Mouse (Mus musculus) myocyte (in vitro differentiated cells): ENCODE data around the gene Phactr2.

ENCODE experiments used
- CEBPB ChIP-seq: IDR thresholded peaks from 2 replicates; pipeline ENCODE4 v1.6.1; 2011; ENCODE audit warnings: mild to moderate bottlenecking, moderate library complexity; ENCODE audit not compliant: poor library complexity, insufficient read depth, severe bottlenecking
- E2F4 ChIP-seq: IDR thresholded peaks from one replicate; pipeline ENCODE4 v1.6.1; 2011; ENCODE audit warnings: mild to moderate bottlenecking, control low read depth, moderate library complexity; ENCODE audit not compliant: insufficient read depth
- MAX ChIP-seq: IDR thresholded peaks from one replicate; pipeline ENCODE4 v1.6.1; 2011; ENCODE audit warnings: low read depth, mild to moderate bottlenecking, control low read depth
- MYOD1 ChIP-seq, 3 experiments: IDR thresholded peaks; one replicate each; pipeline ENCODE4 v1.6.1; 2011; ENCODE audit warnings: control low read depth in 2 of 3, low read depth in 2 of 3, mild to moderate bottlenecking in 2 of 3, moderate library complexity in 1 of 3; ENCODE audit not compliant: insufficient read length in 2 of 3, control insufficient read depth in 1 of 3
- MYOG ChIP-seq, 3 experiments: IDR thresholded peaks; one replicate each; pipeline ENCODE4 v1.6.1; 2011; ENCODE audit warnings: control low read depth in 2 of 3, low read depth in 2 of 3, mild to moderate bottlenecking in 2 of 3; ENCODE audit not compliant: insufficient read length in 2 of 3, control insufficient read depth in 1 of 3, insufficient read depth in 1 of 3
- POLR2A ChIP-seq: IDR thresholded peaks from one replicate; pipeline ENCODE4 v1.6.1; 2011; ENCODE audit warnings: low read depth, mild to moderate bottlenecking, control low read depth, moderate library complexity; ENCODE audit not compliant: insufficient read length
- POLR2AphosphoS2 ChIP-seq: IDR thresholded peaks from one replicate; pipeline ENCODE4 v1.6.1; 2011; ENCODE audit warnings: low read depth, control low read depth; ENCODE audit not compliant: insufficient read length
- TCF12 ChIP-seq: IDR thresholded peaks from one replicate; pipeline ENCODE4 v1.6.1; 2011; ENCODE audit warnings: mild to moderate bottlenecking, control low read depth; ENCODE audit not compliant: poor library complexity, insufficient read depth, severe bottlenecking
- TCF3 ChIP-seq: IDR thresholded peaks from one replicate; pipeline ENCODE4 v1.6.1; 2011; ENCODE audit warnings: low read depth, control low read depth; ENCODE audit not compliant: insufficient read length
- USF1 ChIP-seq: IDR thresholded peaks from one replicate; pipeline ENCODE4 v1.6.1; 2011; ENCODE audit warnings: low read depth, mild to moderate bottlenecking, control low read depth, moderate library complexity

DNA sequence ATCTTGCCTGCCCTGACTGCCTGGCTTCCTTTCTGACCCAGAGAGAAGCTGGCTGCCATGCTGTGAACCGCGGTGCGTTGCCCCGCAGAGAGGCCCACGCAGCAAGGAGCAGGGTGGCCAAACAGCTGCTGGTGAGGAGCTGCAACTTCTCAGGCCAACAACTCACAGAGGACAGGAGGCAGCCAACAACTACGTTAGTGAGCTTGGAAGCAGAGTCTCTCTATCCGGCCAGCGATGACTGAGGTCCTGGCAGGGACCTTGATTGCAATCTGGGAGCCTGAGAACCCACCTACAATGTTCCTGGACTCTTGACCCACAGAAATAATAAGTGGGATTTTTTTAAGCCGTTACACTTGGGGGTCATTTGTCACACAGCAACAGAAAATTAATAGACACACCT is 49.0 kb downstream of the Phactr2 start:
- TF ChIP-seq MAX = no peak
- TF ChIP-seq USF1 = no peak
- TF ChIP-seq E2F4 = no peak
- TF ChIP-seq POLR2A = no peak
- TF ChIP-seq TCF12 = no peak
- TF ChIP-seq POLR2AphosphoS2 = no peak
- no peak for TF ChIP-seq CEBPB
- no peak for TF ChIP-seq MYOD1 (IDR thresholded peaks at IDR 0.05; ENCODE audit: control insufficient read depth in 1 of 3, insufficient read length in 2 of 3, low read depth in 2 of 3)
- no peak for TF ChIP-seq MYOG (IDR thresholded peaks at IDR 0.05; ENCODE audit: control insufficient read depth in 1 of 3, insufficient read depth in 1 of 3, insufficient read length in 2 of 3, low read depth in 2 of 3)
- no peak for TF ChIP-seq TCF3
